Mouse (Mus musculus) mature B cell (primary cell): ENCODE measurements around the gene BC052040.

ENCODE experiments used
- in situ Hi-C: fragments of 300-500 bp; cut with MboI; formaldehyde crosslinking; loops from 2 replicates; pipeline ENCODE4 v1.14.3; 2019

The BC052040 gene

DNA sequence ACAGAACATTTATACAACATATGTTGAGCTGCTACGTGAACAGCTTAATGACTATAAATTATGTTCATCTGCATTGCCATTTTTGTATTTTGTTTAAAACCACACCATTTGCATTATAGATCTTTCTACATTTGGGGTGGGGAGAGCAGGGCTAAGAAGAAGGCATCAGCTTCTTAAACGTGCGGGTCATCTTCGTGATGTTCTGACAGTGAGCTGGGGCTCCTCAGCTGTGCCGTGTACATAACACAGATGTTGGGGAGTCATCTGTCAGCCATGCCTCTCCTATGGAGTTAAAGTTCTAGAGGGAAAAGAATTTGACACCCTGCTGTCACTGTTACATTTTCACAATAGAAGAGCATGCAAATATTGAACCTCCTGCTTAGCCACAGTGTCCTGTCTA lies 19.2 kb downstream of the BC052040 start:
- in situ Hi-C loops = no loop called here

DNA sequence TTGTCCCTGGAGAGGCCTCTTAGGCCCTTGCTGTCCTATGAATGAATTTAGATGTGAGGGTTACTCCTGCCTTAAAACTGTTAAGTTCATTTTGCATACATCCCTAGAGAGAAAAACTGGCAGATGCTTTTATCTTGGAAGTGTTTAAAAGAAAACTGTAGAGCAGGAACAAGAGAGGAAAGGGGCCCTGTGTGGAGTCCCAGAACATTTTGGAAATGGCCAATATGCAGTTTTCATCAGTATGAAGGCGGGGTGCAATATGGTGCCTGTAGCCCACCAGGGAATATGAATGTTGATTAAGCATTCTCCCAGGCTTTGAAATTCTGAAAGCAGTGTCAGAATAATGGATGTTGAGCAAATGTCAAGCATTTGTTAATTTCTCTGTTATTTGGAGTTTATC lies 19.8 kb downstream of the BC052040 start:
- in situ Hi-C loops = no loop called here

DNA sequence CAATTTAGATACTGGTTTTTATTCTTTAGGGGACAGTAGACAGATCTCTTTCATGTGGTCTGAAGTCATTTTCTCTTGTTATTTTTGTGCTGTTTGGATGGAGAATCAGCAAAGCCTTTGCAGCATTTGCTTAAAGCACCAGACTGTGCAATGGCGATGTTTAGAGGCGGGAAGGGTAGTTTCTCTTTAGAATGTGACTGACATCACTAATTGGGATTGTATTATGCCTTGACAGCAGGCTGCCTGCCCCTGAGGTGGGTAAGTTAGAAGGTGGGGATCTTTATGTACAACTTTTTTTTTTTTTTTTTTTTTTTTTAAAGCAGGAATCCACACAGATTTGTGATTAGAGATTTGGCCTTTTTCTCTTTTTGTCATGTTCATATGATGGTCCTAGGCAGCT lies 20.6 kb downstream of the BC052040 start:
- in situ Hi-C loops = no loop called here

DNA sequence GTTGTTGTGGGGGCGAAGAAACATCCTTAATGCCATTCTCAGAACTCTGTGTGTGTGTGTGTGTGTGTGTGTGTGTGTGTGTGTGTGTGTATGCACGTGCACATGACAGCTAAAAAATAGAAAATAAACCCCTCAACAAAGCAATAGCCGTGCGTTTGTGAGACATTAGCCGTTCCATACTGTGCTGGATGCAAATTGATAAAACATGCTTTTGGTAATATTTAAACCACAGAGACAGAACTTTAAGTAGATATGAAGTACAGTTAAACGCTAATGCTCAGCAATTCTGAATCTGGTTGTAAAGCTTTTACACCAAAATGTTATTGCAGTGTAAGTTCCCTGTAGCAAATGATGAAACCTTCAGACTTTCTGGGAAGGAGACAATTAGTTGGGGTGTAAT lies 22.6 kb downstream of the BC052040 start:
- in situ Hi-C loops = no loop called here

DNA sequence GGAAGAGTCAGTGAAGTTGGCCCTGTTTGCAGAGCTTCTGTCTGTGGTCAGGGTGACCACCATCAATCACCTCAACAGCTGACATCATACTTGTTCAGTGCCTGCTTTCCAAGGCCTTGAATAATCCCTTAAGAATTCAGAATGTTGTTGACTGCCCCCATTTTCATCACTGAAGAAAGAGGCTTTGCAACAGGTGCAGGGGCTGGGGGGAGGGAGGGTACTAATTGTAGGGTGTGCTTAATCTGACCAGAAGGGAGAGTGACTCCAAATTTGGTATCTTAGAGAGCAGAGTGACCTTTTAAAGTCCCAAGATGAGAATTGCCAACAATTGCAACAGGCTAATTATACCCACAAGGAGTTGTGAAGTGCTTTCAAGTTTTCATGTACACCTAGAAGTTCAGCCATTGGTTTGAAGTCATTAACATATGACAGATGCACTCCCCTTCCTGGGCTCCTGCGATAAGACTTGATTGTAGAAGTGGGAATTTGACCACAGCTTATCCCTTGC lies 24.4 kb downstream of the BC052040 start:
- in situ Hi-C loops = no loop called here

DNA sequence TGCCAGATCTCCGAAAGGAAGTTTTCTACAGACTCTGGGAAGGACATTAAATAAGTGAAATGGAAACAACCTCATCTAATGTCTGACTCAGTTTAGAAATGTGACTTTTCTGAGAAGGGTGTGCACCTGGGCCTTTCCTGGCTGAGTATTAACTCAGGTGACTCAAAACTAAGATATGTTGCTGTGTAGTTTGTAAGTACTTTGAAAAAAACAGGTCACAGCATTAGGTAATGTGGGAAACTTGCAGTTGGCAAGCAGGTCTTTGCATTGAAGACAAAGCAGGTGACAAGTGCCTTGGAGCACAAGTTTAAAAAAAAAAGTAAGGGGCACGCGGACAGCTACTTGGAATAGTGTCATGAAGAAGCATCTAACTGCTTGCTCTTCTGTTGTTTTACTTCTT lies 27.5 kb downstream of the BC052040 start:
- in situ Hi-C loops = no loop called here

DNA sequence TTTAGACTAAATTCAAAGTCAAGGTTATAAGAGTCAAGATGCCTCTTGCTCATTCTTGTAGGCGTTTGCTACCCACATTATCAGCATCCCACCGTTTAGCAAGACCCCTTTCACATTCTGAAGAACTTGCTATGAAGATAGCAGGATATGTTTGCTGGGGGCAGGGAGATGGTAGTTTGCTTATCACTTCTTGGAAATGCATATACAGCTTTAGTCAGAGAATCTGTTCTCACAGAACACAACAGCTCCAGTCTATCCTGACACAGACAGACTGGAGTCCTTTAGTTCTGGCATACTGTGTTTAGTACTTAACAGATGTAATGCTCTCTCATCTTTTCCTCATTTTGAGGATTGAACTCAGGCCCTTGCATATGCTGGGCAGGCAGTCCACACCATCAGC lies 28.6 kb downstream of the BC052040 start:
- in situ Hi-C loops = no loop called here

DNA sequence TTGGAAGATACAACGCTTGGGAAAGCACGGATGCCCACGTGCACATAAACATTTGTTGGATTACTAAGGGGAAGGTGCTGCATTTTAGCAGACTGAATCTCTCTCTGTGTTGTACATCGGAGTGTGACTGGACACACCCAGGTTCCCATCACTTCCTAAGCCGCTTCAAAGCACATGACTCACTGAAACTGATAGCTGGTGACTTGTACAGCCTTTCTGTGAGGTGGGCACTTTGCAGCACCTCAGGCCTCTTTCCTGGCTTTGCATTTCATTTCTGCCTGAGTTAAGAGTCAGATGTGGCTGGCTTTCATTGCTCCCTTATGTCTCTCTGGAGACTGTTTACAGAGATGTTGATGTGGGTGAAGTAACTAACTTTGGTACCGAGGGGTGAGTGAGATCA lies 29.0 kb downstream of the BC052040 start:
- in situ Hi-C loops = no loop called here

DNA sequence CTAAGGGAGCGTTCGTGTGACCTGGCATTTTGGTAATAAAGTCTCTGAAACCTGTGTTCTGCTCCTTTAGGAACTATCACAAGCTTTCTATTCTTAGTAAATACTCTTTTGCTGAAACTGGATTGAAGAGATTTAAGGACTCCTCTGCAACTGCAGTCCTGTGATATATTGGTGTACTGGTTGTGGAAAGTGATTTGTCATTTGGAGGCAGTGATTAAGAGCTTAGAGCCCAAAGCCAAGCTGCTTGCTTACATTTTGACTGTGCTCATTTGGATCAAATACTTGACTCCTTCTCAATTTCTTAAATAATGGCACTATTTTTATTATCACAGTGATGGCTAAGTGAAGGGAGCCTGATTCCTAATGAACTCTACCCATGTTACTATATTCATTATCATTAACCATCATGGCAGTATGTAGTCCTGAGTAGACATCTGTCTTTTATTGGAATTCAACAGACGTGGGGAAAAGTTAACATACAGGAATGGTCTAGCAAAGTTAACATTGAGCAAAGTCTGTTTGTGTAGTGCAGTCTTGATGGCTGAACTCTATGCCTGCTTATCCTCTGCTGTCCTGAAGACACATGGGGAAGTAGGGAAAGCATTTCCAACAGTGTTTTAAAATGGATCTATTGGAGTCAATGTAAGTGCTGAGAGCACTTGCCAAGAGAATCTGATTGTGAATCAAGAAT lies 32.5 kb downstream of the BC052040 start:
- in situ Hi-C loops = no loop called here

DNA sequence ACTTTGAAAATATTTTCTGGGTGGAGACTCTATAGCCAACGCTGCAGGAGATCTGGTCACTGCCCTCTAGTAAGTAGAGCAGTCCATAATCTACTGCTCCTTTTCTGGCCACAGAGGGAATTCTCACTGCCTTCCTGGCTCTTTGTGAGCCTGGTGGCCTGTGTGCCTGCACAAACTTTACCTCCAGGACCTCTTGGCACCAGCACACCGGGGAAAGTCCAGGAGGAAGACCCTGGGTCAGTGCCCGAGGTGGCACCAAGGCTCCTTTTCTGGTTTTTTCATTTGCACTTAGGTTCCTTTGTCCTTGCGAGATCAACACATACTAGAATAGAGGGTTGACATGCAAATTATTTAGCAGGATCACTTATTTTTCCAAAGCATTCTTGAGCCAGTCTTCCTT lies 47.0 kb downstream of the BC052040 start:
- in situ Hi-C loops = no loop called here

DNA sequence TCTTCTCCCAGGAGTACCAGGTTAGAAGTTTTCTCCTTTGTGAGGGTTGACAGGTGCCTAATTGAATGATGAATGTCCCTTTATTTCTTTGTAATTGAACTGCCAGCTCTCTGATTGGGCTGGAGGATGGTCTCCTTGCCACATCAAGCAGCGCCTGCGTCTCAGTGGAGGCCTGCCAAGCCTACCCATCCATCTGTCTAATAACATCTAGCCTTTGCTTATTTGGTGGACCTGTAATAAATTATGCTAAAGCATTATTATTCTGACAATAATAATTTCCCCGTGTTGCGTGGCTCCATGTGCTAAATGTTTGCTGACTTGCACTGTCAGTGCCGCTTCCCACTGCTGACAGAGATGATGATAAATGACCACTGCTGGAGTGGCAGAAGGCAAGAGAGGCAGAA lies 49.5 kb downstream of the BC052040 start:
- in situ Hi-C loops = no loop called here

DNA sequence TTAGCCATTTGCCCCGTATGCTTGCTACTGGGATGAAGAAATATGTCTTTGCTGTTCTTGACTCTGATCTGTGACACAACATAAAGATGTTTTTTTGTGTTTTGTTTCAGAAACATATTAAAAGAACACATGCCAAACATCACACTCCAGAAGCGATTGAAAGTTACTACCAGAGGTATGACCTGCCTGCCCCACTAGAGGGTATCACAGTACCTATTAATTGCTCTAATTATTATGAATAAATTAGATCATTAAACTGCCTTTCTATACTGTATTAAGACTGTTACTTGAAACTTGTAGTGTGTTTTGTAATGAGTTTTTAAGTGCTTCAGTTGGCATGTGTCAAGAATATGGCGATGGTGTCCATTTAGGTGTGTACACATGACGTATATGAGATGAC lies 50.3 kb downstream of the BC052040 start:
- in situ Hi-C loops = no loop called here

DNA sequence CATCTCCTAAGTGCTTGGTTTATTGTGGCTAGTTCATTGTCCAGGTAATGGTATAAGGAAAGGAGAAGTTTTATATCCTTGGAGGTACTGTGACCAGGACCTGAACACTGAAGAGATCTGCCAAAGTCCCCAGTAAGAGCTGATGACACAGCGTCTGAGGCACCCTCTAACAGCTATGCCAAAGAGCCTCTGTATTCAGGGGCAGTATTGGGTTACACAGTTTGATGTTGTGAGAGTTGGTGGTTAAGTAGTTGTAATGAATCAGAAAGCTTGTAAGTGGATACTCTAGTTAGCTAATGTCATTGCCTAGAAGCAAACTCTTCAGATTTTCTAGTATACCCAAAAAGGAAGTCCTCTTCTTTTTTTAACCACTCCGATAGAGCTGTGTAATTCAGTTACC lies 68.7 kb downstream of the BC052040 start:
- in situ Hi-C loops = no loop called here

DNA sequence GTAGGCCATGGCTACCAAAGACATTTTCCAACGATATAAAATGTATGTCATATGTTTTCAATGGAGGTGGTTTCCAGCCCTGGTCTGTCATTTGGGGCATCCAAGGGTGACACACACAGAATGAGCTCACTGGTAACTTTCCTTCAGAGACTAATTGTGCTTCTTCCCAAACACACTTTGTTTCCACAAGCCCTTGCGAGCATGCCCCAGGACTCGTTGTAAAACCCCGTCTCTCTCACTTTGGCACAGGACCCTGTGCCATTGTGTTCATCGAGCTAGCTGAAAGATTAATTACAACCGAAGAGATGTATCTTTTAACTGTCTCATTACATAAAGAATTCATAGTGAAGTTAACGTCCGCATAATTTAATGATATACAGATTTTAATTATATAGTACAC lies 78.2 kb downstream of the BC052040 start:
- in situ Hi-C loops = no loop called here

DNA sequence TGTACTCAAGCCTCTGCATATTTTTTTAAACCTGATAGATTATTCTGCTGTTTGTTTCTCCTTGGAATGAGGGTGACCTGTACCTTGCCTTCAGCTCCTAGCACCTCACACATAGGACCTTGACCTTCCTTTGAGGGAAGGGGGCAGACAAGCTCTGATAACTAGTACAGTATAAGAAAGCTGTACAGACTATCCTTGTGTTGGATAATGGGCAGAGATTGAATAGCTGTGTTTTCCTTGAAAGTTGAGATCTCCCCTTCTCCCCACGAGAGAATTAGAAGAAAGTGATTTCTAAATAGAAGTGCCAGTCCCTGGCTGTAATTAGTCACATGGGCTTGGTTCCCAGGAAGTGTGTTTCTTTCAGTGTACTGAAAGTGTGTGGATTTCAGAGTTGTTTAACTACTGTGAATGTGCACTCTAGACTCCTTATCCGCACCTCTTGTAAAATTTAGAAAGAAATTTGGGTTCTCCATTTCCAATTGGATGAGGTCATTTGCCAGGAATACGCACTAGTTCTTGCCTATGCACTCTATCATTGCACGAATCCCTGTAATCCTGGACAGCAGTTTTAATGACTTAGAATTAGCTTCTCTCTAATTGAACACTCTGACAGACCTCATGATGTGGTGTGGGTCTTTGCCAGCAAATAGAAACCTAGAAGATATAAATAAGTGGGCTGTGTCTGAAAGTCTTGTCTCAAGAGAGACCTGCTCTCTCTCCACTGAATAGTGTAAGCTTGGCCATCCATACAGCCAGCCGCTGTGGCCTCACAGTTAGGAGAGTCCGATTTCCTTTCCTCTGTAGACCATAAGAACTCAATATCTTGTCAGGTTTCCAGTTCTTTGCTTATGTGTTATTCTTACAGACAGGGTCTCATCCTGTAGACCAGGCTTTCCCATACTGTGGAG lies 79.0 kb downstream of the BC052040 start:
- in situ Hi-C loops = no loop called here

DNA sequence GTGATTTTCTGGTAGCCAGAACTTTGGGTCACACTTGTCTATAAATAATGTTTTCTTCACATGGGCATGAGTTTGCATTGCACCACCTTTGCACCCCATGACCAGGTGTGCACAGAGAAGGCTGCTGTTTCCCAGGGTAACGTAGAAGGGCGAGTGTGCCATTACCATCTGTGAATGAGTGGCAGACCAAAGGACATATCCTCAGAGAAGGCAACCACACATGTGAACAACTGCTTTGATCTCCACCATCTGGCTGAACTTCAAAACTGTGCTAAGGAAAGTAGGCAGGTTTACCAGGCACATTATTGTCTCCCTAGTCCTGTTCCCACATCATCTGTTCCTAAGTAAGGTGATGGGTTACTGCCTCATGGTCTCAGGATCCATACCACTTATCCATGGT lies 86.0 kb downstream of the BC052040 start:
- in situ Hi-C loops = no loop called here

DNA sequence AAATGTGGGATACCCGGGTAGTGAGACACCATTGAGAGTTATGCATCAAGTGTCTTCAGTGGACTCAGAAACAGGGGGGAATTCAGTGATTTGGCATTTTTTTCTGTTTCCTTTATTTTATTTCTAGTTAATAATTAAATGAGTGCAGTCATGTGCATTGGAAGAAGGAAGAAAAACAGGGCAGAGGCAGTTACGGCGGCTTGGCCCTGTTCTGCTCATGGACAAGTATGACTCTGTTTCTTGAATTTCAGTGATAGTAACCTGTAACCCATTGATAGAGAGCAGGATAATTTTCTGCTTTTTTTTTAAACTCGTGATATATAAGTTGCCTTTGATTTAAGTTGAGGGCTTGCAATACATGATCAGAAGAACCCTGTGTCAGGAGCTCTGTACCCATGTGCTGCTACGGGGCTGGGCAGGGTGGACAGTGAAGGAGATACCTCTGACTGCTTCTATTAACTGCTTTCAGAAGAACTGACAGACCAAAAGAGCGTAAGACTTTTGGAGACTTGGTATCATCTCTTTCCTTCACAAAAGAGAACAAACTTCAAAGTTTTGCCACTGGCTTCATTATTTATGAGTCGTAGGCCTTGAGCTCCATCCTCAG lies 91.6 kb downstream of the BC052040 start:
- in situ Hi-C loops = no loop called here

DNA sequence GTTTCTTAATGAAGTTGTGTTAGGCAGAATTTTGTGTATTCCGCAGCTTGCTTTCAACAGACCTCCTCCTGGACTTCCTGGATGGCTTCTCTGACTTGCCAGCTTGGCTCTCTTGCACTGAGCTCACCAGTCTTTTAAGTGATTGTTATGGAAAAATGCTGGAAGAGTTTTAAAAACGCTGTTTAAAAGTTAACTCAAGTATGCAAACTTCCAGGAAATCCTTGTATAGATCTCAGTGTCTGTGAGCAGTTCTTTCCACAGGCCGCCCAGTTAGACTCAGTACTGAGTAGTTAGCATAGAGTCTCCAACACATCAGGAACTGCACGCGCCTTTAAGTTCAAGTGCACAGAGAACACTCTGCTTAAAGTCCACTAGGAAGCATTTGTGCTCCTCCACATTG lies 97.3 kb downstream of the BC052040 start:
- in situ Hi-C loops = no loop called here

DNA sequence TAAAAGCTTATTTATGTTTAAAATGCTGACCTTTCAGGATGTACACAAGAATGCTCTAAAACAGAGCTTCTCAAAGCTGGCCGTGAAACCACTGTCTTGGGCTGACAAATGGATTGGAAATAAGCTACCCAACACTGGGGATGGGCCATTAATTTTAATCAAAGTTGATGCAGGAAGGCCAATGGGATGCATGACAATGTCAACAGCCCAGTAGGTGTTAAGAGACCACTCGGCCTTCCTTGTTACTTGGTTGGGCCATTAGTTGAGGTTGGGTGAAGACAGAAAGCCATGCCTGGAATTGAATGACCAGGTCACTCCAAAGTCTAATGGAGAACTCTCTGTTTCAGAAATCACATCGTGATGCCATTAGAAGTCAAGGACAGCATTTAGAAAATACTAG lies 103.7 kb downstream of the BC052040 start:
- in situ Hi-C loops = no loop called here

DNA sequence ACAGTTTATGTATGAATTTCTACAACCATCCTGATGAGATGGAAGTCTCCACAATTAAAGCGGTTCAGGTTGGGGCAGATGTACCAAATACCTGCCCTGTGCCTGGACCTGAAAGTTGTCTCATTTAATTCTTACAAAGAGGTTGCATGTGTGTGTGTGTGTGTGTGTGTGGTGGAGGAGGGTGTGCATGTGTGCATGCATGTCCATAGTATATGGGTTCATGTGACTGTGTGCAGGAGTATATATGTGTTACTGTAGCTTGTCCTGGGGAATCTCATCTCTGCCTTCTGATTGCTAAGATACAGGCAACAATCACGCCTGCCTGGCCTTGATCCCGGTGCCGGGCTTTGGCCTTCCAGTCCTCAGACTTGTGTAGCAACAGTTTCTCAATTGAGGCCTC lies 106.1 kb downstream of the BC052040 start:
- in situ Hi-C loops = no loop called here

DNA sequence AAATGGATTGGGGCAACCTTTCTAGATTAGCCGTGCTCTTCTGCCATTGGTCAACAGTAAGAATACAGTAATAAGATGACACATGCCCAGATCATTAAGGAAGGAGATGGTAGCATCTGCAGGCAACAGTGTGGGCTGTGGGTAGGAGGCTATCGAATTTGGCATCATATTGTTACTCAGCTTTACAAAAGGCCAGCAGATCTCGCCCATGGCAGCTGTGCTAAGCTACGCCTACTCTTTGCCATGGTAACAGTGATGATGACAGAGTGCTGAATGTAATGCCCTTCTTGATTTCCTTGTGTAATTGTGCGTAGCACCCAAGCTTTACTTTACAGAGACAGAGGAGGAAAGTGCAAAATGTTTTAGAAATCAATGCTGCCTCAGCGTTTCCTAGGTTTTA lies 106.8 kb downstream of the BC052040 start:
- in situ Hi-C loops = no loop called here

DNA sequence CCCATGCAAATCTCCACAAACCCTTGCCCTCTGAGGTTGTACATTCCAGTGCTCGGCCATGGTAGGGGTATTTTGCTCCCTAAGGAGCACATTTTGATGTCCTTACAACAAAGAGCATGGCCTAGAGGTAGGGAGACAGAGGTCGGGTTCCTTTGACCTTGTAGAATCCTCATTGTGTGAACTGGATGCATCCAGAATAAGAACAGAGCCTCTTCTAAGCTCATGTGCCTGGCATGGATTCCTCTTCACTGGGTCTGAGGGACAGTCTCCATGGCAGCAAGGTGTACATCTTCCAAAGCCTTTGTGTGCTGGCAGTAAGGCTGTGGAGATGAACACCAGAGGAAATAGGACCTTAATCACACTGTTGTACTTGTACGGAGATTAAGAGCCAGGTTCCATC lies 112.3 kb downstream of the BC052040 start:
- in situ Hi-C loops = no loop called here

DNA sequence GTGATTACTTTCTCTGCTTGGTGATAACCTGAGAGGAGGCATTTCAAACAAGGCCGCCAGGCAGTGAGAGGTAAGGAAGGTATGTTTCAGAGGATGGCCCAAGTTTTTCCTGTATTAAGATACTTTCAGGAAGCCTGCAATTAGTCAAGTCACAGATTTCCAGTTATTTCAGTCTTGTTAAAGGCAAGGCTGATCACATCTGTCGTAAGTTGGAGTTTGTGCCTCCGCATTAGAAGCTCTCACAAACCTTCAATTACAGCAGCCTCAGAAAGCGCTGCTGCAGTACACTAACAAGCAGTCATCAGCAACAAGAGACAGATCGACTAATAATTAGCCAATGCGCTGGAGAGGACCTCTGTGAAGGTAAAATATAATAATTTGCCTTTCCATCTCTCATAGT lies 112.9 kb downstream of the BC052040 start:
- in situ Hi-C loops = no loop called here
